12 mouse cellular contexts compared by ENCODE assay signal in the genomic region with DNA sequence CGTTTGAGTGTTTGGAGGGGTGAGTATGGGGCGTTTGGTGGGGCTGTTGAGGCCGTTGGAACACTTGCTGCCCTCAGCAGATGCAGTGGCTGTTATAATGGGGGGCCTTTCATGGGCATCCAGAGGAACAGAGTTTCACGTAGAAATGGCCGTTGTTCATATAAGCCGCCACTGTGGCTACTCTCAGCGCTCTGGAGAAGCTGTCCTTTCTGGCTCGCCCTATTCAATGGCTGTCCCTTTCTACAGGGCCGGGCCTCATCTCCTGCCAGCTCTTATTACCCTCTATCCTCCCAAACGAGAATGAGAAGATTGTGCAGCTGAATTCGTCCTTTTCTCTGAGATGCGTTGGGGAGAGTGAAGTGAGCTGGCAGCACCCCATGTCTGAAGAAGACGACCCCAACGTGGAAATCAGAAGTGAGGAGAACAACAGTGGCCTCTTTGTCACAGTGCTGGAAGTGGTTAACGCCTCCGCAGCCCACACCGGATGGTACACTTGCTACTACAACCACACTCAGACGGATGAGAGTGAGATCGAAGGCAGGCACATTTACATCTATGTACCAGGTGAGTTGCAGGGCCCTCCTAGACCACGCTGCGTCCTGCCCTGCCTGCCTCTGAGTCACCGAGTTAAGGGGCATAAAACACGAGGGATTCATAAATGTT. TPM values are rescaled to one million over a fixed set of nuclear protein-coding genes. Genes with fewer than 3 reads are reported as not detected.
"Had no signal": no experiment of that assay in that cellular context is flagged by ENCODE, and none has a peak within 500 bp of the region (broad histone marks: within the 10 kb centered on the region; RNA-seq: fewer than 3 reads in every experiment).

No protein-coding gene starts in this region.

- H3K9me3 ChIP-seq: liver, embryonic 13.5 days; midbrain, embryonic 10.5 days; midbrain, embryonic 15.5 days; neural tube, embryonic 13.5 days had no signal

- H3K4me2 ChIP-seq: liver, embryonic 13.5 days; midbrain, embryonic 15.5 days; neural tube, embryonic 13.5 days had no signal

- H3K4me1 ChIP-seq: liver, embryonic 13.5 days; midbrain, embryonic 15.5 days had no signal

- DNase-seq: kidney, adult 18-20 months; kidney, postnatal 14 days; left cerebral cortex, postnatal 4 days; liver; liver, embryonic 13.5 days; liver, postnatal 0 days; thymus, postnatal 4 days had no signal

- H3K36me3 ChIP-seq: liver, embryonic 13.5 days; midbrain, embryonic 15.5 days; neural tube, embryonic 13.5 days had no signal

- H3K27ac ChIP-seq: liver, embryonic 13.5 days; midbrain, embryonic 10.5 days; midbrain, embryonic 15.5 days; neural tube, embryonic 13.5 days; stomach, postnatal 0 days had no signal

- H3K27me3 ChIP-seq: neural tube, embryonic 13.5 days had no signal

- H3K9ac ChIP-seq: liver, embryonic 13.5 days; liver, postnatal 0 days; midbrain, embryonic 15.5 days; neural tube, embryonic 13.5 days had no signal

- ATAC-seq: liver, postnatal 0 days; midbrain, embryonic 15.5 days had no signal

- H3K4me3 ChIP-seq: liver, embryonic 13.5 days; midbrain, embryonic 10.5 days; midbrain, embryonic 15.5 days; neural tube, embryonic 13.5 days had no signal

RNA-seq across cellular contexts. Expression of a gene that starts 11.3 kb away (rescaled TPM):
- total RNA-seq: monocyte, adult 5-6 weeks had no signal
